Mouse (Mus musculus) lung, postnatal 14 days (tissue): Measurements from ENCODE around the gene ccdc198.
"Not testable (repeated sequence)": the region's sequence is repeated elsewhere in the genome, so short reads cannot be mapped to it uniquely, and the experiment has no call there.

Experiments used
- DNase-seq: peaks from one replicate; pipeline ENCODE4 v3.0.0; 2021

Gene ccdc198

GRCm38 (mm10) chr14:49245126-49245714 is at the start of gene ccdc198:
TSS of gene ccdc198 (minus strand) at chr14:49245474.
- no peak for DNase-seq

- no peak for DNase-seq
These were observed 48.7 kb upstream of the ccdc198 start for GRCm38 (mm10) chr14:49293802-49294449.

- DNase-seq: no peak
These were observed 44.9 kb upstream of the ccdc198 start for GRCm38 (mm10) chr14:49290029-49290745.

DNA sequence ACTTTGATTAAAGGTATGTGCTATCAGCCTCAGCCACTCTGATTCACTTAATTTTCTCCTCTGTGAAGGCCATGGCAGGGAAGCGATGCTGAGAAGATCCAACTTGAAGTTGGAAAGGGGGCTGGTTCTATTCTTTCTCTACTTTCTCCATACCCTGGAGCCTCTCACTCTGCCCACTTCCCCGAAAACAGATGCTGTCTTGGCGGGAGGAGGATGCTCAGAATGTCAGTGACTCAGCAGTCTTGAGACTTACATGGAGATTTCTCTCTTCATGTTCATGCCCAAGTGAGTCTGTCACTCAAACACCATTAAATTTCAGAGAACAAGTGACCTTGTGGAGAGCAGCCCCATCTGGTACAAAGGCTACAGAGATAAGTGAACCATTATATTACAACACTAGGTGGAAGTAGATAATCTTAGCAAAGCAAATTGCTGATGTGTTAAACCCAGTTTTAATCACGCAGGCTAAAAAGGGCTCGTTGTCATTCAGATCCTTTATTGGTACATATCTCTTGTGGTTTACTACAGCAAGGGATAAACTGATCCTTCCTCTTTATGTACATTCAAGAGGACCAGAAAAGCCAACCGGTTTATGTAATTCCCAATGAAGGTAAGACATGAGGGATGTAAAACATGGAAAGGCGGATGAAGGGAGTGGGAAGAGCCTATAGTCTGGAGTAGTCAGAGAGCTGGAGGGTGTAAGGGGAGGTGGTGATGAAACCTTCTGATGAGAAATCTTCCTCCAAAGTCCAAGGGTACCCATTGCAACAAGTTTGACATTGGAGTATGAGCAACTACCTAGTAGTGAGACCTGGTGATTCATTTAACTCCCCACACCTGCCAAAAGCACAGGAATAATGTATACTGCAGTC is 38.7 kb upstream of the ccdc198 start:
- no peak for DNase-seq

GRCm38 (mm10) chr14:49278880-49279279 is 33.6 kb upstream of the ccdc198 start:
- DNase-seq: no peak

DNA sequence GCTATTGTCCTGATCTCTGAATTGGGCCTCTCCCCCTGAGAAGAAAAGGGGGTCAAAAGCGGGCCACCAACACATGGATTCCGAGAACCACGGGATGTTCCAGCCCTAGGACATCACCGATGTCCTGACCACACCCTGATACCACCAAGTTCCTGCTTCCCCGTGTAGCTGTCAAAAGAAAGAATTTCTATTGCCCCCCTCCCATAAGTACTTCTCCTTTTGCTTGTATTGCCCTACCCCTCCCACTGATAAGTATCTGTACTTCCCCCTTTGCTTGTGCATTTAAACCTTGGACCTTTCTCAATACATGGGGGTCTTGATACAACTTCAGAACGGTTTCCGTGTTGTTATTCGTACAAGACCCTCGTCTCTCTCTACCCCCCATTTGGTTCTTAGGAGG is 33.2 kb upstream of the ccdc198 start:
- DNase-seq: not testable (repeated sequence)

DNA sequence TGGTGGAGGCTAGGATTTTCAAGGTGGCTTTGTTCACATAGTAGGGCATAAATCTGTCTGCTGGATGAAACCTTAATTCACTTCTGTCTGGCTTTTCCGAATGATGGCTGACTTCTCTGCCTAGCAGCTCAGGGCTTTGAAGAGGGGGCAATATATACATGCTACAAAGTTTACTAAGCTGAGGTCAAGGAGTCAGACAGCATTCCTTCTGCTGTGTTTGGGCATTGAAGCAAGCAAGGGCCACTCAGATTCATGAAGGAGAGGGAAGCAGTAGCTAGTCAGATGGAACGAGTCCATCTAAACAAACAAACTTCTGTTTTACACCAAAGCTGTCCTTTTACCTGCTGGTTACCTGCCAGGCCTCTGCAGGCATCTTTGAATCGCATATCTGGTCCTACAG is 32.4 kb upstream of the ccdc198 start:
- no peak for DNase-seq

DNA sequence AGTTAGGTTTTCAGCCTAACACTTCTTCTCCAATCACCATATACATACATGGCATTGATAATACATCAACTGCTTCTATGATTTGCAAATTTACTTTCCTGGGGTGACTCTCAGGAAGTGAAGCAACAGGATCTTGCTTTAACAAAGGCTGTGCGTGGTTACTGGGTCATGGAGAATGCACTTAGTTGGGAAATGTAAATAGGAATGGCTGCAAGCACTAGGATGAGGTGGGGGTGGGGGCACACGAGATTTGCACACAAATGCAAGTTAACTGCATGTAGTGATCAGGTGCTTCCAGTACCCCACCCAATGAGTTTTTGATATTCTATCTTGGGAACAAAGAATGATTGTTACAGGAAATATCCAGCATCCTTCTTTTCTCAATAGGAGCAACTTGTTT is 30.1 kb upstream of the ccdc198 start:
- DNase-seq: no peak

DNA sequence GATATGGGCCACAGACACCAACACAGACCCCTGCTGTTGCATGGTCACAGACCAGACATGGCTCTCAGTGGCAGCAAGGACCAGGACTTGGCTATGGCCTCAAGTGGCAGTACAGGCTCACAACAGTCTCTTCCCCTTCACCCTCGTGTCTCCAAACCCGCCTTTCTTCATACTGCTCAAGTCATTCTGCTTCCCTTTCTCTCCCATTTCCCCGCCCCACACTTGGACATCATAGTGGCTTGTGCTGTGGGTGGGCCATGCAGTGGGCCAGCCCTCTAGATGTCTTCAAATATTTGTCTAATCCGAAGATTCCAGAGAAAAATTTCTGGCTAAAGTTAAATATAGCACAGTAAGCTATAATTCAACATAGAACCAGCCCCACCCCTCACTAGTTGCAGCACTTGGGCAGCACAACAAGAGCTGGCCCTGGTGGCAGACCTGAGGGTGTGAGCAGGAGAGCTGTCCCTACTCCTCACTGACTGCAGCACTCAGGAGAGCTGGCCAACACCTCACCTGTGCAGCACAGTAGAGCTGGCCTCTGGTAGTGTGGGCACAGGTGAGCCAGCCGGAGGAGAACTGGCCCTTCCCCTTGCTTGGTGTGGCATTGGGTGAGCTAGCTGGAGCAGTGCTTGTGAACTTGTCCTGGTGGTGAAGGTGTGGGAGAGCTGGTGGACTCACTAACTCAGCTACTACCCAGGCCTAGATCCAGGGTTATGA is 20.2 kb upstream of the ccdc198 start:
- DNase-seq: no peak

DNA sequence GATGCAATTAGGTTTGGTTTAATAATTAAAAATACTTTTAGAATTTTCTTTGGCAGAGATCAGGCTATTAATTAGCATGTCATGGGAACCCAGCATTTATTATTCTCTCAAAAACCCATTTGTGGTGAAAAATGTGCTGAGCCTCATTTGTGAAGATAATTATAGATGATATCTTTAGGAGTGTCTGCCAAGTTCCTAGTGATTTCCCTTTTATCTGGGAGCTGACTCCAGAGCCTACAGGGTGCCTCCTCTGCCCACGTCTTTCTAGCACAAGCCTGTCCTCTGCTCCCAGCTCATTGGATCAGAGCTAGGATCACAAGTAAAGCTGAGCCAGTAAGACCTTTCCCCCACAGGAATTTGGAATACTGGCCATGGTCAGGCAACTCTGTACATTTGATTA is 3.8 kb downstream of the ccdc198 start:
- DNase-seq: no peak

- DNase-seq: peak; percentile 60
These were observed 7.1 kb downstream of the ccdc198 start for GRCm38 (mm10) chr14:49238206-49238605.

DNA sequence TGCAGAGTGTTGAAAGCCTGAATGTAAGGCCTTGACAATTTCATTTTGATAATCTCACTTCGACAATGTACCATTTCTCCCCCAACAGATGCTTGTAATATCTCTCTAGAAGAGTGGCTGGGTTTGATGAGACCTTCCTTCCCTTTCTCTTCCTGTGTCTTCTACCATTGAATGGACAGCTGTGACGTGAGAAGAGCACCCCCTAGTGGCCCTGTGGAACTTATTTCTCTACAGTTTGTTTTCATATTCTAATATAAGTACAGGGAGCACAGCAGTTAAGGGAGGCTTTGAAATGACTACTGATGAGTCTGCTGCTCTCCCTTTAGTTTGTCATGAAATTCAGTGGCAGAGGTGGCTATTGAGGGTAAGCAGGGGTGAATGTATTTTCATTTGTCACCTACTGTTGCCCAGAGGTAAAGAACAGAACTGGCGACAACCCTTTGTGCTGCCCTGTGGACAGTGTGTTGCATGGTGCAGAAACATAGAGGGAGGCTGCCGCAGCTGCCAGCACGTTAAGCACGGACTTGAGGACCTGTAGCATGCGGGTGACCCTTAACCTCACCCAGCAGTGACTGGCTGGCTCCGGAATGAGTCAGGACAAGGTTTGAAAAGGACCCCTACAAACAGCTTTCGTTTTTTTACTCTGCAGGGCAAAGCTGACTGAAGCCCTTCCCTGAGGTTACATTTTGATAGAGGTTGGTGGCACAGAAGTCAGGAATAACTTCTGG is 10.3 kb downstream of the ccdc198 start:
- peak; percentile 63 for DNase-seq

- no peak for DNase-seq
These were observed 13.4 kb downstream of the ccdc198 start for GRCm38 (mm10) chr14:49231845-49232244.

- DNase-seq: no peak
These were observed 18.3 kb downstream of the ccdc198 start for GRCm38 (mm10) chr14:49226986-49227385.

DNA sequence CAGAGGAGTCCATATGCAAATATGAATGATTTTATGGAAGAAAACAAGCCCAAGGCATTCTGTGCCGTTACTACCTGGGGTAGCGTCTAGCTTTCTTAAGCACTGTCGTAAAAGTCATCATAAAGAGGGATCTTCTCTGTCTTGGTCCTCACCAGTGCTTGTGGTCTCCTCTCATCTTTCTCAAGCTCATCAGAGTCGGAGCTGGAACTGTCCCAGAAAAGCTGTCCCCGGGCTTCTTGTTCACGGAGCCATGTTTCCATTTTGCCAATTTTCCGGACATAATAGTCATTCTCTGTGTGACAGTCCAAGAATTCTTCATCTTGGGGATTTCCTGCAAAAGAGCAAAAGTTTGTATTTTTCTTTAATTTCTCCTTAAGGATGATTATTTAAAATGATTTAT is 18.8 kb downstream of the ccdc198 start:
- DNase-seq: no peak

DNA sequence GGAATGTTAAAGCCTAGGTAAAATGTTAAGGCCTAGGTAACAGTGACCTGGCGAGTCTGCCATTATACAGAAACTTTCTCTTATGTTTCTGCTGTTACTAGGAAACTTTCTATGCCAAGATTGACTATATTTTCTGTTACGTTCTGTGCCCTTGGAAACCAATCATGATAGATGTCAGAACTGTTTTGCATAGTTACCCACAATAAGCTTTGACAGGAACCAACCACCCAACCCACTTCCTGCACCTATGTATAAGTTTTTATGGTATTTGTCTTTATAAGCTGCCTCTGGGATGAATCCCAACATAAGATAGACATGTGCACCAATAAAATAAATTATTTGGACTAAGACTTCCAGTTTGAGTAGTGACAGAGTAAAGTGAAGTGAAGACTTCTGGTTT is 23.5 kb downstream of the ccdc198 start:
- DNase-seq: no peak

DNA sequence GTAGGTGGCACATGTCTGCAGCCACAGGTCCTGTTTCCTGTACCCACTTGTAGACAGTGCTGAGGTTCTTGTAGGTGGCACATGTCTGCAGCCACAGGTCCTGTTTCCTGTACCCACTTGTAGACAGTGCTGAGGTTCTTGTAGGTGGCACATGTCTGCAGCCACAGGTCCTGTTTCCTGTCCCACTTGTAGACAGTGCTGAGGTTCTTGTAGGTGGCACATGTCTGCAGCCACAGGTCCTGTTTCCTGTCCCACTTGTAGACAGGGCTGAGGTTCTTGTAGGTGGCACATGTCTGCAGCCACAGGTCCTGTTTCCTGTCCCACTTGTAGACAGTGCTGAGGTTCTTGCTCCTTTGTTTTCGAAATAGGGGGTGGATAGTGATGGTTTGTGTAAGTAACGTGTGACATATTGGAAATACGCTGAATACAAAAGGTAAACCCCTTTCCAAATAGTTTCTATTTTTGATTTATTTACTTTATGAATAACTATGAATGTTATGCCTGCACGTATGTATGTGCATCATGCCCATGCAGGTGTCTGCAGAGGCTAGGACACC is 25.7 kb downstream of the ccdc198 start:
- not testable (repeated sequence) for DNase-seq

GRCm38 (mm10) chr14:49218677-49219076 is 26.6 kb downstream of the ccdc198 start:
- no peak for DNase-seq

GRCm38 (mm10) chr14:49210215-49210614 is 35.1 kb downstream of the ccdc198 start:
- DNase-seq: not testable (repeated sequence)

GRCm38 (mm10) chr14:49201073-49201778 is 44.0 kb downstream of the ccdc198 start:
- no peak for DNase-seq

- DNase-seq: no peak
These were observed 48.2 kb downstream of the ccdc198 start for GRCm38 (mm10) chr14:49197031-49197527.
